Mouse (Mus musculus): ENCODE data around the gene Bbof1.
A peak's percentile ranks its signal among the peaks of the same experiment; 100 is the strongest.

The Bbof1 gene

GRCm38 (mm10) chr12:84399663-84400062 lies 9.2 kb upstream of the Bbof1 start:
- peak in 1 of 2 experiments; percentile 28 for DNase-seq (ENCODE audit: inconsistent age in 2 of 2, low spot score in 1 of 2)

- DNase-seq (ENCODE audit: inconsistent age in 2 of 2, low spot score in 1 of 2): peak; percentile 55 to 86
Measured at GRCm38 (mm10) chr12:84400068-84400467, 8.8 kb upstream of the Bbof1 start.

GRCm38 (mm10) chr12:84400653-84401052 lies 8.2 kb upstream of the Bbof1 start:
- DNase-seq (ENCODE audit: inconsistent age in 2 of 2, low spot score in 1 of 2): peak; percentile 63 to 90

GRCm38 (mm10) chr12:84402923-84403322 lies 5.9 kb upstream of the Bbof1 start:
- no peak for DNase-seq (ENCODE audit: inconsistent age in 2 of 2, low spot score in 1 of 2)

GRCm38 (mm10) chr12:84404541-84404940 lies 4.3 kb upstream of the Bbof1 start:
- DNase-seq (ENCODE audit: inconsistent age in 2 of 2, low spot score in 1 of 2): no peak

GRCm38 (mm10) chr12:84407259-84407658 lies 1.6 kb upstream of the Bbof1 start:
- no peak for DNase-seq (ENCODE audit: inconsistent age in 2 of 2, low spot score in 1 of 2)

- peak; percentile 41 to 73 for DNase-seq (ENCODE audit: inconsistent age in 2 of 2, low spot score in 1 of 2)
Measured at GRCm38 (mm10) chr12:84407874-84408818, 725 bp upstream of the Bbof1 start.

- peak; percentile 88 to 95 for DNase-seq (ENCODE audit: inconsistent age in 2 of 2, low spot score in 1 of 2)
Measured at GRCm38 (mm10) chr12:84416834-84417604, 8.1 kb downstream of the Bbof1 start, which contains the start of gene Rnf113a2. Rnf113a2 (plus strand) TSS chr12:84417196.

GRCm38 (mm10) chr12:84417605-84417922 lies 8.7 kb downstream of the Bbof1 start:
- no peak for DNase-seq (ENCODE audit: inconsistent age in 2 of 2, low spot score in 1 of 2)

GRCm38 (mm10) chr12:84423990-84424389 lies 15.1 kb downstream of the Bbof1 start:
- peak in 1 of 2 experiments; percentile 27 for DNase-seq (ENCODE audit: inconsistent age in 2 of 2, low spot score in 1 of 2)

GRCm38 (mm10) chr12:84429825-84430224 lies 21.0 kb downstream of the Bbof1 start:
- DNase-seq (ENCODE audit: inconsistent age in 2 of 2, low spot score in 1 of 2): peak in 1 of 2 experiments; percentile 59

- no peak for DNase-seq (ENCODE audit: inconsistent age in 2 of 2, low spot score in 1 of 2)
Measured at GRCm38 (mm10) chr12:84438697-84439096, 29.8 kb downstream of the Bbof1 start.

GRCm38 (mm10) chr12:84442526-84442925 lies 33.7 kb downstream of the Bbof1 start:
- DNase-seq (ENCODE audit: inconsistent age in 2 of 2, low spot score in 1 of 2): no peak

GRCm38 (mm10) chr12:84447386-84447785 lies 38.5 kb downstream of the Bbof1 start:
- DNase-seq (ENCODE audit: inconsistent age in 2 of 2, low spot score in 1 of 2): no peak

GRCm38 (mm10) chr12:84448181-84448580 lies 39.3 kb downstream of the Bbof1 start:
- DNase-seq (ENCODE audit: inconsistent age in 2 of 2, low spot score in 1 of 2): no peak

GRCm38 (mm10) chr12:84449887-84450286 lies 41.0 kb downstream of the Bbof1 start:
- DNase-seq (ENCODE audit: inconsistent age in 2 of 2, low spot score in 1 of 2): peak in 1 of 2 experiments; percentile 54

GRCm38 (mm10) chr12:84450351-84450717 lies 41.5 kb downstream of the Bbof1 start:
- DNase-seq (ENCODE audit: inconsistent age in 2 of 2, low spot score in 1 of 2): no peak

GRCm38 (mm10) chr12:84450718-84451646 lies 42.1 kb downstream of the Bbof1 start, which contains the start of the genes Aldh6a1 and Lin52:
Aldh6a1 (minus strand) TSS chr12:84451004.
Lin52 (plus strand) TSS chr12:84451422.
- DNase-seq (ENCODE audit: inconsistent age in 2 of 2, low spot score in 1 of 2): peak; percentile 98 to 99

- no peak for DNase-seq (ENCODE audit: inconsistent age in 2 of 2, low spot score in 1 of 2)
Measured at GRCm38 (mm10) chr12:84451801-84452200, 42.9 kb downstream of the Bbof1 start.

- DNase-seq (ENCODE audit: inconsistent age in 2 of 2, low spot score in 1 of 2): no peak
Measured at GRCm38 (mm10) chr12:84456911-84457310, 48.0 kb downstream of the Bbof1 start.

GRCm38 (mm10) chr12:84459845-84460244 lies 51.0 kb downstream of the Bbof1 start:
- no peak for DNase-seq (ENCODE audit: inconsistent age in 2 of 2, low spot score in 1 of 2)

Measured in adrenal gland, adult (tissue).